ENCODE assay signal across 9 mouse cellular contexts in genomic region chr2:105669371-105669861, GRCm38 (mm10). TPM values are rescaled to one million over a fixed set of nuclear protein-coding genes. Genes with fewer than 3 reads are reported as not detected.
DNase-seq lines count a peak whose midpoint lies in the region; ATAC-seq and TF ChIP-seq lines count a peak whose summit lies in the region.
"Had no signal": no experiment of that assay in that cellular context is flagged by ENCODE, and none has a peak within 500 bp of the region (broad histone marks: within the 10 kb centered on the region; RNA-seq: fewer than 3 reads in every experiment).

No protein-coding gene starts in this region.

- H3K36me3 ChIP-seq in forebrain, embryonic 12.5 days (replicated peaks), result no peaks in the 10 kb centered on the region
- H3K36me3 ChIP-seq in midbrain, embryonic 11.5 days (ENCODE audit: control insufficient read depth, insufficient read depth, low read length), result no peaks in the 10 kb centered on the region
- no peaks in the 10 kb centered on the region for H3K36me3 ChIP-seq in thymus, adult 2 months (ENCODE audit: control insufficient read depth, insufficient read depth, low read length)

- ATAC-seq in cerebellum, adult (ENCODE audit: insufficient number of reproducible peaks, low FRiP score, low TSS enrichment), result no peak
- ATAC-seq in forebrain, embryonic 12.5 days (ENCODE audit: low FRiP score), result no peak
- ATAC-seq in midbrain, embryonic 11.5 days (ENCODE audit: low FRiP score), result no peak
- ATAC-seq in megakaryocyte-erythroid progenitor cell, adult 5-6 weeks (replicated peaks; ENCODE audit: low FRiP score, low TSS enrichment, poor library complexity, severe bottlenecking), result no peak

- H3K4me2 ChIP-seq in forebrain, embryonic 12.5 days, result peak overlapping the region; percentile 73
- H3K4me2 ChIP-seq in midbrain, embryonic 11.5 days, result peak overlapping the region; percentile 61

- TF ChIP-seq CTCF in bone marrow macrophage, adult 2 months (IDR thresholded peaks at IDR 0.05; ENCODE audit: low read depth, low read length), result no peak
- no peak for TF ChIP-seq CTCF in thymus, adult 2 months (IDR thresholded peaks at IDR 0.05; ENCODE audit: borderline replicate concordance, control insufficient read depth, extremely low read depth, insufficient read depth, low read length, poor library complexity)

- H3K4me3 ChIP-seq in bone marrow macrophage, adult 2 months (ENCODE audit: insufficient read depth, low read length), result peak overlapping the region; percentile 15; the same call in 1 of the 2 replicates
- H3K4me3 ChIP-seq in forebrain, embryonic 12.5 days (replicated peaks), result peak overlapping the region; percentile 80
- peak overlapping the region; percentile 40 for H3K4me3 ChIP-seq in midbrain, embryonic 11.5 days (ENCODE audit: low read depth, low read length)
- H3K4me3 ChIP-seq in thymus, adult 2 months (ENCODE audit: control insufficient read depth, insufficient read depth, low read length), result no peak overlapping the region

- no peak overlapping the region for H3K27ac ChIP-seq in bone marrow macrophage, adult 2 months (ENCODE audit: insufficient read depth, low read depth, low read length)
- peak overlapping the region; percentile 96 for H3K27ac ChIP-seq in forebrain, embryonic 12.5 days
- no peak overlapping the region for H3K27ac ChIP-seq in midbrain, embryonic 11.5 days (ENCODE audit: low read depth, low read length)
- H3K27ac ChIP-seq in thymus, adult 2 months (ENCODE audit: control insufficient read depth, insufficient read depth, low read length), result no peak overlapping the region

- peaks cover 93% of the 10 kb centered on the region for H3K27me3 ChIP-seq in forebrain, embryonic 12.5 days
- peaks cover 99% of the 10 kb centered on the region for H3K27me3 ChIP-seq in midbrain, embryonic 11.5 days (ENCODE audit: control insufficient read depth, insufficient read depth, low read length)
- peaks cover 40% of the 10 kb centered on the region for H3K27me3 ChIP-seq in thymus, adult 2 months (ENCODE audit: control insufficient read depth, insufficient read depth, low read length)

- TF ChIP-seq POLR2A in bone marrow macrophage, adult 2 months (IDR thresholded peaks at IDR 0.05; ENCODE audit: borderline replicate concordance, low read depth, low read length), result no peak
- no peak for TF ChIP-seq POLR2A in thymus, adult 2 months (IDR thresholded peaks at IDR 0.05; ENCODE audit: control insufficient read depth, extremely low read depth, insufficient read depth, low read length, poor library complexity)

- DNase-seq in cerebellum, adult 11 months, result peak; percentile 35
- peak; percentile 97 for DNase-seq in midbrain, embryonic 11.5 days (ENCODE audit: low spot score, missing footprints)
- DNase-seq in thymus, adult 2 months, result no peak
- no peak for DNase-seq in lung, postnatal 36 days

- H3K9me3 ChIP-seq in forebrain, embryonic 12.5 days, result no peaks in the 10 kb centered on the region
- H3K9me3 ChIP-seq in midbrain, embryonic 11.5 days (ENCODE audit: control insufficient read depth, low read length), result no peaks in the 10 kb centered on the region

- WGBS in forebrain, embryonic 12.5 days, result under 1% methylated on average over 35 of the region's 35 CpGs
- under 1% methylated on average over 35 of the region's 35 CpGs for WGBS in midbrain, embryonic 11.5 days
- WGBS in thymus, adult 2 months, result 5% methylated on average over 35 of the region's 35 CpGs

- peaks cover 13% of the 10 kb centered on the region for H3K4me1 ChIP-seq in bone marrow macrophage, adult 2 months (ENCODE audit: control insufficient read depth, insufficient read depth, low read length)
- H3K4me1 ChIP-seq in forebrain, embryonic 12.5 days, result peaks cover 58% of the 10 kb centered on the region
- H3K4me1 ChIP-seq in midbrain, embryonic 11.5 days (ENCODE audit: control insufficient read depth, insufficient read depth, low read length), result peaks cover 8% of the 10 kb centered on the region
- 0 out of 2 replicates have a peak, but pooled peaks cover under 1% of the 10 kb centered on the region for H3K4me1 ChIP-seq in thymus, adult 2 months (replicated peaks; ENCODE audit: control insufficient read depth, insufficient read depth, low read length)

- H3K9ac ChIP-seq in forebrain, embryonic 12.5 days, result peak overlapping the region; percentile 97
- H3K9ac ChIP-seq in midbrain, embryonic 11.5 days (ENCODE audit: low read length), result peak overlapping the region; percentile 56

RNA-seq across cellular contexts. Expression of gene Pax6, which starts 0.7 kb away (rescaled TPM):
- not detected in 2 replicates for polyA plus RNA-seq in bone marrow macrophage, adult 2 months (2012; ENCODE audit: insufficient read depth, insufficient read length, missing spikeins)
- polyA plus RNA-seq in forebrain, embryonic 12.5 days (2016; fragmentation: Nextera tagmentation; extraction: Ambion mirVana), result 110 and 111 TPM in 2 replicates
- 45.5 and 45.7 TPM in 2 replicates for polyA plus RNA-seq in midbrain, embryonic 11.5 days (2014; fragmentation: Nextera tagmentation; extraction: Ambion mirVana)
- 0.03 TPM in 1 of 2 replicates, not detected in the other for polyA plus RNA-seq in thymus, adult 2 months (2012; rRNA removed)
- total RNA-seq in megakaryocyte-erythroid progenitor cell, adult 5-6 weeks (2014; fragmentation: Nextera tagmentation), result not detected in 2 replicates
- not detected in 2 replicates for total RNA-seq in megakaryocyte-erythroid progenitor cell, adult 5-6 weeks (2017)
- total RNA-seq: liver, adult 2 months had no signal
- polyA plus RNA-seq: liver, adult 2 months had no signal

Comparison
In these comparisons a context has a peak if more than half of its experiments do, and no peak if none do; other contexts are left out.
1. DNase-seq: peak in cerebellum, adult 11 months (single experiment) and midbrain, embryonic 11.5 days (single experiment); none in thymus, adult 2 months (single experiment) and lung, postnatal 36 days (single experiment).
2. RNA of gene Pax6, which starts 0.7 kb away (polyA plus RNA-seq): 110 to 111 TPM in forebrain, embryonic 12.5 days and 45.5 to 45.7 TPM in midbrain, embryonic 11.5 days; not detected in bone marrow macrophage, adult 2 months and 0.03 TPM in thymus, adult 2 months; every median in the first group is over 10 times any median in the second.